Mouse (Mus musculus) heart, adult 9 months (tissue): ENCODE data around the gene Cd81.
A peak's percentile ranks its signal among the peaks of the same experiment; 100 is the strongest.

Experiments used
- DNase-seq, 2 experiments: peaks; one replicate each; pipeline ENCODE4 v3.0.0; 2022; ENCODE audit warnings: low spot score in 2 of 2

Cd81 gene

GRCm38 (mm10) chr7:143112395-143112794, 59.9 kb downstream of the Cd81 start:
- DNase-seq = peak in 1 of 2 experiments; percentile 46

GRCm38 (mm10) chr7:143114773-143115172, 62.2 kb downstream of the Cd81 start:
- DNase-seq = no peak

- DNase-seq = no peak
Measured at GRCm38 (mm10) chr7:143116521-143116920, 64.0 kb downstream of the Cd81 start.
